Mouse (Mus musculus) testis, adult 2 months (tissue): ENCODE data around the gene Mfge8.

Source experiments
- CTCF ChIP-seq: fragments of 200-500 bp; IDR thresholded peaks from 2 replicates; pipeline ENCODE4 v1.5.1; 2012; ENCODE audit warnings: low read depth, mild to moderate bottlenecking, inconsistent platforms, low read length, moderate library complexity; ENCODE audit not compliant: control insufficient read depth, insufficient read depth, insufficient replicate concordance
- POLR2A ChIP-seq: fragments of 200-500 bp; IDR thresholded peaks from 2 replicates; pipeline ENCODE4 v1.6.1; 2012; ENCODE audit warnings: low read depth, mild to moderate bottlenecking, inconsistent platforms, low read length, moderate library complexity; ENCODE audit not compliant: control insufficient read depth

DNA sequence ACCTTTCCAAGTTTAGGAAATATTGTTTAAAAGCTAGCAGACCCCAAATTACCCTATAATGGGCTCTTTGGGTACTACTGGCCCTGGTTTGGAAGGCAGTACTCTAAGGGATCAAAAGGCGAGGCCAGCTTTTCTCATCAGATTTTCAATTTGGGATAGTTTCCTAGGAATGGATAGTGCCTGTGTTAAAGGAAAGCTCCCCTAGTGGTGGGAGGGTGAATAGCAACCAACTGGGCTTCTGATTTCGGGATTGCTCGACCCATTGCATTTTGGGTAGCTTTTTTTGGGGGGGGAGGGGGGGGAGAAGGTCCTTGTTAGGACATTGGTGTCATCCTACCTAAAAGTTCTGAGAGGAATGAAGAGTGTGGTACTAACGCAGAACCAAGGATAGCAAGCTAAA lies 59.7 kb downstream of the Mfge8 start:
- TF ChIP-seq POLR2A = no peak
- TF ChIP-seq CTCF = no peak
